Mouse (Mus musculus): ENCODE data around the gene Itga5.

- TF ChIP-seq EP300 (IDR thresholded peaks at IDR 0.05; ENCODE audit: low read length) = no peak
- TF ChIP-seq MEF2A (IDR thresholded peaks at IDR 0.05; ENCODE audit: borderline replicate concordance, low read depth, low read length) = no peak
- TF ChIP-seq POLR2A (IDR thresholded peaks at IDR 0.05; ENCODE audit: low read depth, low read length) = no peak
- no peak for TF ChIP-seq BHLHE40 (IDR thresholded peaks at IDR 0.05; ENCODE audit: low read depth, low read length)
- TF ChIP-seq CTCF (conservative IDR thresholded peaks at IDR 0.05 in 1 of 2, IDR thresholded peaks at IDR 0.05 in 1 of 2; ENCODE audit: low read depth in 2 of 2, low read length in 2 of 2) = no peak
- no peak for TF ChIP-seq GABPA (IDR thresholded peaks at IDR 0.05; ENCODE audit: insufficient replicate concordance, low read depth, low read length)
Observed at GRCm38 (mm10) chr15:103317120-103317519, 49.4 kb downstream of the Itga5 start.
